Mouse (Mus musculus): ENCODE data around the gene Atxn1. TPM values are rescaled to one million over a fixed set of nuclear protein-coding genes. Genes with fewer than 3 reads are reported as not detected.
A peak's percentile ranks its signal among the peaks of the same experiment; 100 is the strongest.

Gene Atxn1
- polyA plus RNA-seq, 1 experiment: 59.3 TPM

- Histone ChIP-seq H3K27ac (ENCODE audit: insufficient read depth, low read length) (peak overlapping the region; percentile 63), H3K4me1 (ENCODE audit: control insufficient read depth, insufficient read depth, low read length) (peaks cover 22% of the 10 kb centered on the region)
- TF ChIP-seq POLR2A (IDR thresholded peaks at IDR 0.05; ENCODE audit: low read depth, low read length) (no peak), CTCF (IDR thresholded peaks at IDR 0.05; ENCODE audit: borderline replicate concordance, insufficient read depth, low read length) (no peak)
Observed at GRCm38 (mm10) chr13:45829341-45829936, 135.4 kb downstream of the Atxn1 start.

GRCm38 (mm10) chr13:45828035-45828434 lies 136.8 kb downstream of the Atxn1 start:
- TF ChIP-seq CTCF (IDR thresholded peaks at IDR 0.05; ENCODE audit: borderline replicate concordance, insufficient read depth, low read length) (no peak), POLR2A (IDR thresholded peaks at IDR 0.05; ENCODE audit: low read depth, low read length) (no peak)
- peaks cover 22% of the 10 kb centered on the region for H3K4me1 ChIP-seq (ENCODE audit: control insufficient read depth, insufficient read depth, low read length)
- peak overlapping the region; percentile 93 for H3K27ac ChIP-seq (ENCODE audit: insufficient read depth, low read length)
- H3K4me3 ChIP-seq (ENCODE audit: insufficient read depth, low read length): no peak overlapping the region

More at GRCm38 (mm10) chr13:45829341-45829936, 135.4 kb downstream of the Atxn1 start:
- H3K4me3 ChIP-seq (ENCODE audit: insufficient read depth, low read length): no peak overlapping the region

GRCm38 (mm10) chr13:45827619-45828018 lies 137.2 kb downstream of the Atxn1 start:
- Histone ChIP-seq H3K27ac (ENCODE audit: insufficient read depth, low read length) (peak overlapping the region; percentile 93), H3K4me1 (ENCODE audit: control insufficient read depth, insufficient read depth, low read length) (peaks cover 22% of the 10 kb centered on the region), H3K4me3 (ENCODE audit: insufficient read depth, low read length) (no peak overlapping the region)
- TF ChIP-seq CTCF (IDR thresholded peaks at IDR 0.05; ENCODE audit: borderline replicate concordance, insufficient read depth, low read length) (no peak), POLR2A (IDR thresholded peaks at IDR 0.05; ENCODE audit: low read depth, low read length) (no peak)

- TF ChIP-seq POLR2A (IDR thresholded peaks at IDR 0.05; ENCODE audit: low read depth, low read length): no peak
- no peak for TF ChIP-seq CTCF (IDR thresholded peaks at IDR 0.05; ENCODE audit: borderline replicate concordance, insufficient read depth, low read length)
- H3K4me3 ChIP-seq (ENCODE audit: insufficient read depth, low read length): no peak overlapping the region
- peaks cover 20% of the 10 kb centered on the region for H3K4me1 ChIP-seq (ENCODE audit: control insufficient read depth, insufficient read depth, low read length)
- peak overlapping the region; percentile 41 for H3K27ac ChIP-seq (ENCODE audit: insufficient read depth, low read length)
Observed at GRCm38 (mm10) chr13:45827046-45827596, 137.7 kb downstream of the Atxn1 start.

GRCm38 (mm10) chr13:45822491-45822829 lies 142.3 kb downstream of the Atxn1 start:
- no peak overlapping the region for H3K27ac ChIP-seq (ENCODE audit: insufficient read depth, low read length)
- no peak overlapping the region for H3K4me3 ChIP-seq (ENCODE audit: insufficient read depth, low read length)
- no peak for TF ChIP-seq CTCF (IDR thresholded peaks at IDR 0.05; ENCODE audit: borderline replicate concordance, insufficient read depth, low read length)
- TF ChIP-seq POLR2A (IDR thresholded peaks at IDR 0.05; ENCODE audit: low read depth, low read length): no peak
- no peaks in the 10 kb centered on the region for H3K4me1 ChIP-seq (ENCODE audit: control insufficient read depth, insufficient read depth, low read length)

DNA sequence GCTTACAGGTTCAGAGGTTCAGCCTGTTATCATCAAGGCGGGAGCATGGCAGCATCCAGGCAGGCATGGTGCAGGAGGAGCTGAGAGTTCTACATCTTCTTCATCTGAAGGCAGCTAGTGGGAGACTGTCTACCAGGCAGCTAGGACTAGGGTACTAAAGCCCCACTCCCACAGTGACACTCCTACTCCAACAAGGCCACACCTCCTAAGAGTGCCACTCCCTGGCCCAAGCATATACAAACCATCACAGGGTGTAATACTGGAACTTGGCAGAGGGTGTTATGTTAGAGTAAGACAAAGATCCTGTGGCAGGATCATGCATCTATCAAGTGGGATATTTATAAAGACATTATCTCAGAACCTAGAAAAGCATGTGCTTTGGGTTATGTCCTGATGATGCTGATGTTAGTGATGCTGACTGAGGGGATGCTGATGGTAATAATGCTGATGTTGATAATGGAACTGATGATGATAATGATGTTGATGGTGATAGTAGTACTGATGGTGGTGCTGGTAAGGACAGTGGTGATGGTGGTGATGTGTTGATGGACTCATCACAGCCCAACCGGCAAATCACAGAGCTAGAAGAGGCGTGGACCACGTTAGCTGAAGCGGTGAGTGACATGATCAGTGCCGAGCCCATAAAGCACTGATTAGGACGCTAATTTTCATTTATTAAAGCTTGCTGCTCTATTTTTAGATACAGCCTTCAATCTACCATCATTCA lies 142.9 kb downstream of the Atxn1 start:
- no peaks in the 10 kb centered on the region for H3K4me1 ChIP-seq (ENCODE audit: control insufficient read depth, insufficient read depth, low read length)
- no peak overlapping the region for H3K27ac ChIP-seq (ENCODE audit: insufficient read depth, low read length)
- TF ChIP-seq POLR2A (IDR thresholded peaks at IDR 0.05; ENCODE audit: low read depth, low read length) (no peak), CTCF (IDR thresholded peaks at IDR 0.05; ENCODE audit: borderline replicate concordance, insufficient read depth, low read length) (no peak)
- H3K4me3 ChIP-seq (ENCODE audit: insufficient read depth, low read length): no peak overlapping the region

GRCm38 (mm10) chr13:45820473-45821230 lies 144.2 kb downstream of the Atxn1 start:
- Histone ChIP-seq H3K4me3 (ENCODE audit: insufficient read depth, low read length) (no peak overlapping the region), H3K27ac (ENCODE audit: insufficient read depth, low read length) (peak overlapping the region; percentile 56), H3K4me1 (ENCODE audit: control insufficient read depth, insufficient read depth, low read length) (no peaks in the 10 kb centered on the region)
- TF ChIP-seq CTCF (IDR thresholded peaks at IDR 0.05; ENCODE audit: borderline replicate concordance, insufficient read depth, low read length) (no peak), POLR2A (IDR thresholded peaks at IDR 0.05; ENCODE audit: low read depth, low read length) (no peak)

DNA sequence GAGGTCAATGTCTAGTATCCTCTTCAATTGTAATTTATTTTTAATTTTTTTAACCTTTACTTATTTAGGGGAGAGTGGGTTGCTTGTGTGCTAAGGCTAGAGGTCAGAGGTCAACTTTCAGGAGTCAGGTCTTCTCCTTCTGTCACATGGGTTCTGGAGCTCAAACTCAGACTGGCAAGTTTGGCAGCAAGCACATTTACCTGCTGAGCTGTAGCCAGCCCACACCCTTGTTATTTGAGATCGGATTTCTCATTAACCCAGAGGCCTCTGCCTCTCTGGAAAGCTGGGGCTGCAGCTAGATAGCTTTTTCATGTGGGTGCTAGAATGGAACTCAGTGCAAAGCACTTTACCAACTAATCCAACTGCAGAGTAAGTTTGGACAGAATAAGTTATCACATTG lies 148.1 kb downstream of the Atxn1 start:
- Histone ChIP-seq H3K4me1 (ENCODE audit: control insufficient read depth, insufficient read depth, low read length) (no peaks in the 10 kb centered on the region), H3K4me3 (ENCODE audit: insufficient read depth, low read length) (no peak overlapping the region), H3K27ac (ENCODE audit: insufficient read depth, low read length) (no peak overlapping the region)
- TF ChIP-seq POLR2A (IDR thresholded peaks at IDR 0.05; ENCODE audit: low read depth, low read length) (no peak), CTCF (IDR thresholded peaks at IDR 0.05; ENCODE audit: borderline replicate concordance, insufficient read depth, low read length) (no peak)

- no peak overlapping the region for H3K4me3 ChIP-seq (ENCODE audit: insufficient read depth, low read length)
- no peak for TF ChIP-seq POLR2A (IDR thresholded peaks at IDR 0.05; ENCODE audit: low read depth, low read length)
- no peak for TF ChIP-seq CTCF (IDR thresholded peaks at IDR 0.05; ENCODE audit: borderline replicate concordance, insufficient read depth, low read length)
- H3K4me1 ChIP-seq (ENCODE audit: control insufficient read depth, insufficient read depth, low read length): peaks cover 5% of the 10 kb centered on the region; the same call in 1 of the 2 replicates
- no peak overlapping the region for H3K27ac ChIP-seq (ENCODE audit: insufficient read depth, low read length)
Observed at GRCm38 (mm10) chr13:45809777-45810410, 154.9 kb downstream of the Atxn1 start.
